Mouse (Mus musculus) thymus, adult 2 months (tissue): Measurements from ENCODE around the gene Cmas.

Experiments
- CTCF ChIP-seq: fragments of 200-500 bp; IDR thresholded peaks from 2 replicates; pipeline ENCODE4 v1.5.1; 2012; ENCODE audit warnings: mild to moderate bottlenecking, control low read depth, low read length, moderate library complexity, borderline replicate concordance; ENCODE audit not compliant: control insufficient read depth, poor library complexity, insufficient read depth; ENCODE audit errors: extremely low read depth
- POLR2A ChIP-seq: fragments of 200-500 bp; IDR thresholded peaks from 2 replicates; pipeline ENCODE4 v1.6.1; 2012; ENCODE audit warnings: mild to moderate bottlenecking, low read length, control low read depth, moderate library complexity; ENCODE audit not compliant: control insufficient read depth, poor library complexity, insufficient read depth; ENCODE audit errors: extremely low read depth

- no peak for TF ChIP-seq CTCF
- TF ChIP-seq POLR2A = no peak
These were observed 9.7 kb upstream of the Cmas start for GRCm38 (mm10) chr6:142746765-142747164.
